Mouse (Mus musculus) neutrophil, adult 65 days (primary cell): ENCODE results near the gene Dusp21. TPM values are rescaled to one million over a fixed set of nuclear protein-coding genes. Genes with fewer than 3 reads are reported as not detected.

ENCODE experiments used
- total RNA-seq: library from RNA; stranded (reverse); gene quantifications from 2 replicates; pipeline ENCODE4 v1.2.4, GENCODE M21; 2023

Dusp21 gene
- total RNA-seq: not detected in 2 replicates

GRCm38 (mm10) chrX:18145557-18145956, at the start of gene Dusp21:
Gene Dusp21, plus strand, starts transcription at chrX:18145857.

GRCm38 (mm10) chrX:18162192-18162857, 16.7 kb downstream of the Dusp21 start, which contains the start of gene Kdm6a:
Gene Kdm6a, plus strand, starts transcription at chrX:18162575.

Other genes with a start within 250 kb of the Dusp21 start
- 69.7 and 83.5 TPM in 2 replicates for gene Kdm6a, start 16.7 kb downstream of the Dusp21 start, total RNA-seq